Mouse (Mus musculus): ENCODE results near the gene Tmc5. TPM values are rescaled to one million over a fixed set of nuclear protein-coding genes. Genes with fewer than 3 reads are reported as not detected.
A peak's percentile ranks its signal among the peaks of the same experiment; 100 is the strongest.

The Tmc5 gene
- 0.46 and 0.55 TPM in 2 replicates for polyA plus RNA-seq (2015; fragmentation: Nextera tagmentation; extraction: Ambion mirVana)

DNA sequence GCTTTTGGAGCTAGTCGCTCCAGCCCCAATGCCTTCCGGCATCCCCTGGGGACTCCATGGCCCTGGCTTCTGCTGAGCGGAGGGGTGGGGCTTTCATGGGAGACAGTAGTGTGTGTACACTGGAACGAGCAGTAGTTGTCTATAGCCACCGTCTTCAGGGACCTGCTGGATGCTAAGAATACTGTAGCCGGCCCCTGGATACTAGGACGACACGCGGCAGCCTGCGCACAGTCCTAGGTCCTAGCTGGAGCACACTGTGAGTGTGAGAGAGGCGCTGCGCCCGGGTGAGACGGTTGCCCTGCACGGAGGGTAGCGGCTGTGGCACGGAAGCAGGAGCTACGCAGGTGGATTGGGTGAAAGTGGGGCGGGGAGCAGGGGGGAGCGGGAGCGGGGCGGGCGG, at the start of gene Tmc5:
Tmc5 (plus strand) TSS at position 97 of the 400 bp plus-strand sequence.
- WGBS = 5% methylated on average over 23 of the region's 23 CpGs
- Histone ChIP-seq H3K4me2 (replicated peaks) (peak within 1 kb of the TSS; percentile 30), H3K27me3 (peaks cover 26% of the 10 kb centered on the region), H3K9me3 (replicated peaks) (no peaks in the 10 kb centered on the region), H3K36me3 (no peaks in the 10 kb centered on the region), H3K4me1 (peaks cover 42% of the 10 kb centered on the region), H3K4me3 (replicated peaks) (peak within 1 kb of the TSS; percentile 29), H3K9ac (no peak within 1 kb of the TSS), H3K27ac (replicated peaks) (no peak within 1 kb of the TSS)
- ATAC-seq (ENCODE audit: insufficient number of reproducible peaks, low FRiP score, low TSS enrichment, low read depth) = no peak

GRCm38 (mm10) chr7:118547451-118547850, 49.6 kb upstream of the Tmc5 start:
- Histone ChIP-seq H3K27me3 (no peaks in the 10 kb centered on the region), H3K27ac (replicated peaks) (no peak overlapping the region), H3K4me3 (replicated peaks) (no peak overlapping the region), H3K9ac (no peak overlapping the region), H3K4me1 (no peaks in the 10 kb centered on the region), H3K4me2 (replicated peaks) (no peak overlapping the region), H3K9me3 (replicated peaks) (no peaks in the 10 kb centered on the region), H3K36me3 (peaks cover 18% of the 10 kb centered on the region)
- 78% methylated on average over 10 of the region's 10 CpGs for WGBS
- ATAC-seq (ENCODE audit: insufficient number of reproducible peaks, low FRiP score, low TSS enrichment, low read depth) = no peak

DNA sequence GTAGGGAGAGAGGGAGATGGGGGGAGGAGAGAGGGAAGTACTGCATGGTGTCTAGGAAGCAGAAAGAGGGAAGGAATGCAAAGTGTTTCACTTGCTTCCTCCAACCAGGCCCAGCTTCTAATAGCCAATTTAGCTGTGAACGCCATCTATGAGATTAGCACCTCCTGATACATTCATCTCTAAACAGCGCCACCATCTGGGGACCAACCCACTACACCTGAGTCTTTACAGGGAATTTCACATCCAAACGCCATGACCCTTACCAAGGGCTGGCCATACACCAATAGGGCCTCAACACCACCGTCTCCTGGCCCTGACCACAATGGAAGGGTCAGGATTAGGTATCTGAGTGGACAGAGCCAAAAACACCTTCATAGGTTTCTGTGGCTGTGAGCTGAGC, 43.2 kb upstream of the Tmc5 start:
- Histone ChIP-seq H3K27me3 (no peaks in the 10 kb centered on the region), H3K4me1 (no peaks in the 10 kb centered on the region), H3K9me3 (replicated peaks) (no peaks in the 10 kb centered on the region), H3K4me2 (replicated peaks) (no peak overlapping the region), H3K4me3 (replicated peaks) (no peak overlapping the region), H3K27ac (replicated peaks) (no peak overlapping the region), H3K9ac (no peak overlapping the region), H3K36me3 (peaks cover 8% of the 10 kb centered on the region)
- WGBS = 66% methylated on average over 4 of the region's 4 CpGs
- no peak for ATAC-seq (ENCODE audit: insufficient number of reproducible peaks, low FRiP score, low TSS enrichment, low read depth)

DNA sequence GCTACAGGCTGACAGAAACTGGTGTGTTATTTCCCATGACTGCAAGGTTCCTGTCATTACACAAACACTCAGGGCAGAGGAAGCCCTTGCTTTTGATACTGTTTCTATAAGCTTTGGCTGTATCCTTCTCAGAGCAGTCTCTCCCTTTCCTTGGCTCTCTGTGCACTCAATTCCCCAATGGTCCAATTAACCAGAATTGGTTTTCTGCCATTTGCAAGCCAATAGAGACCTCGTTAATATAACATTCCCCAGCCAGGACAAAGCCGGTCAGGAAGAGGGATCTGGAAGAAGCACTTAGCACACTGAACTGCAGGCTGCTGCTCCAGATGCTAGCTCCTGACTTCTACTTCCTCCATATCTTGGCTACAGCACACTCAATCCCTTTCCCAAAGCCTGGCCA, 42.8 kb upstream of the Tmc5 start:
- Histone ChIP-seq H3K4me3 (replicated peaks) (no peak overlapping the region), H3K27me3 (no peaks in the 10 kb centered on the region), H3K4me1 (no peaks in the 10 kb centered on the region), H3K4me2 (replicated peaks) (no peak overlapping the region), H3K27ac (replicated peaks) (no peak overlapping the region), H3K36me3 (peaks cover 8% of the 10 kb centered on the region), H3K9ac (no peak overlapping the region), H3K9me3 (replicated peaks) (no peaks in the 10 kb centered on the region)
- 76% methylated on average over 2 of the region's 2 CpGs for WGBS
- no peak for ATAC-seq (ENCODE audit: insufficient number of reproducible peaks, low FRiP score, low TSS enrichment, low read depth)

GRCm38 (mm10) chr7:118569121-118569543, 28.0 kb upstream of the Tmc5 start:
- no peaks in the 10 kb centered on the region for H3K4me1 ChIP-seq
- H3K36me3 ChIP-seq = no peaks in the 10 kb centered on the region
- H3K27ac ChIP-seq (replicated peaks) = no peak overlapping the region
- H3K27me3 ChIP-seq = no peaks in the 10 kb centered on the region
- H3K9ac ChIP-seq = no peak overlapping the region
- H3K9me3 ChIP-seq (replicated peaks) = no peaks in the 10 kb centered on the region
- 0 out of 2 replicates have a peak, but pooled peaks have one; percentile 4 for ATAC-seq (ENCODE audit: insufficient number of reproducible peaks, low FRiP score, low TSS enrichment, low read depth)
- H3K4me2 ChIP-seq (replicated peaks) = no peak overlapping the region
- 69% methylated on average over 6 of the region's 6 CpGs for WGBS
- no peak overlapping the region for H3K4me3 ChIP-seq (replicated peaks)

- no peaks in the 10 kb centered on the region for H3K9me3 ChIP-seq (replicated peaks)
- no peaks in the 10 kb centered on the region for H3K36me3 ChIP-seq
- no peak overlapping the region for H3K27ac ChIP-seq (replicated peaks)
- H3K27me3 ChIP-seq = no peaks in the 10 kb centered on the region
- no peak overlapping the region for H3K9ac ChIP-seq
- no peak overlapping the region for H3K4me2 ChIP-seq (replicated peaks)
- H3K4me1 ChIP-seq = no peaks in the 10 kb centered on the region
- 52% methylated on average over 5 of the region's 5 CpGs for WGBS
- H3K4me3 ChIP-seq (replicated peaks) = no peak overlapping the region
- no peak for ATAC-seq (ENCODE audit: insufficient number of reproducible peaks, low FRiP score, low TSS enrichment, low read depth)
These were observed 25.7 kb upstream of the Tmc5 start for GRCm38 (mm10) chr7:118571350-118571749.

DNA sequence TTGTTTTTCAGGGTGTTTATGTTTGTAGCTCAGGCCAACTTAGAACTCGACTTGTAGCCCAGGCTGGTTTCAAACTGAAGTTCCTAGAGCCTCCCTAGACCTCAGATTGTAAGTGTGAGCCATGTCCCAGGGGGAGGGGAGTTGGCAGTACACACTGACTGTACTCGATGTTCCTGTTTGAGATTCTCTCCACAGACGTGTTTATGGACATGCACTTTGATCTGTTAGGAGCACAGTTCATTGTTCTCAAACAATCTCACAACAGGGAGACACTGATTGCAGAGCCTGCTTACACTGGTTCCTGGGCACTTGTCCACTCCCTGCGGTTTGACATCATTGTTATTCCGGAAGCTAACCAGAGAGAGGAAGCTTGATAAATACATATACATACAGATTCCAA, 25.1 kb upstream of the Tmc5 start:
- WGBS = 69% methylated on average over 5 of the region's 5 CpGs
- Histone ChIP-seq H3K4me1 (no peaks in the 10 kb centered on the region), H3K4me3 (replicated peaks) (no peak overlapping the region), H3K27me3 (no peaks in the 10 kb centered on the region), H3K9me3 (replicated peaks) (no peaks in the 10 kb centered on the region), H3K36me3 (no peaks in the 10 kb centered on the region), H3K27ac (replicated peaks) (no peak overlapping the region), H3K9ac (no peak overlapping the region), H3K4me2 (replicated peaks) (no peak overlapping the region)
- no peak for ATAC-seq (ENCODE audit: insufficient number of reproducible peaks, low FRiP score, low TSS enrichment, low read depth)

DNA sequence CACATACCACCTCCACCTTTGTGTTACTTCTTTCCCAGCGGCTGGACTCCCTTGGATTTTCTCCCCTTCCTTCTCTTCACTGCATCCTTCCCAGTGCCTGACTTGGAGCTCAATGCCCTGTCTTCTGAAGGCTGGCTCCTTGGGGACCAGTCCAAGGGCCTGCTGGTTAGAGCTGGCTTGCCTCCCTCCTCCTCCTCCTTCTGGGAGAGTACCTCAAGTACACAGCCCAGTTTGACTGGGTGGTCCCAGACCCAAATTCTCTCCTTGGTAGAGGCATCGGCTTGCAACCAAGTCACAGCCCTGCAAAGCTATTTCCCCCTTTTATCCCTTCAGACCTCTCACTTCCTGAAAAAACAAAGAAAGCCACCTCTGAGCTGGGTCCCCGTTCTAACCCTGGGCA, 18.8 kb upstream of the Tmc5 start:
- Histone ChIP-seq H3K9me3 (replicated peaks) (no peaks in the 10 kb centered on the region), H3K4me2 (replicated peaks) (no peak overlapping the region), H3K4me3 (replicated peaks) (no peak overlapping the region), H3K27ac (replicated peaks) (no peak overlapping the region), H3K36me3 (no peaks in the 10 kb centered on the region; the same call in 1 of the 2 replicates), H3K9ac (no peak overlapping the region), H3K27me3 (no peaks in the 10 kb centered on the region), H3K4me1 (no peaks in the 10 kb centered on the region)
- ATAC-seq (ENCODE audit: insufficient number of reproducible peaks, low FRiP score, low TSS enrichment, low read depth) = no peak
- WGBS = 60% methylated on average over 3 of the region's 3 CpGs

GRCm38 (mm10) chr7:118579938-118580337, 17.2 kb upstream of the Tmc5 start:
- Histone ChIP-seq H3K9me3 (replicated peaks) (no peaks in the 10 kb centered on the region), H3K27me3 (no peaks in the 10 kb centered on the region), H3K4me1 (peaks cover 10% of the 10 kb centered on the region), H3K27ac (replicated peaks) (no peak overlapping the region), H3K4me3 (replicated peaks) (no peak overlapping the region), H3K36me3 (no peaks in the 10 kb centered on the region; the same call in 1 of the 2 replicates), H3K4me2 (replicated peaks) (no peak overlapping the region), H3K9ac (no peak overlapping the region)
- no peak for ATAC-seq (ENCODE audit: insufficient number of reproducible peaks, low FRiP score, low TSS enrichment, low read depth)
- 69% methylated on average over 2 of the region's 2 CpGs for WGBS

- Histone ChIP-seq H3K4me1 (peaks cover 10% of the 10 kb centered on the region), H3K27ac (replicated peaks) (no peak overlapping the region), H3K9ac (peak overlapping the region; percentile 65; the same call in 1 of the 2 replicates), H3K36me3 (no peaks in the 10 kb centered on the region; the same call in 1 of the 2 replicates), H3K4me3 (replicated peaks) (peak overlapping the region; percentile 69), H3K4me2 (replicated peaks) (peak overlapping the region; percentile 93), H3K9me3 (replicated peaks) (no peaks in the 10 kb centered on the region), H3K27me3 (no peaks in the 10 kb centered on the region)
- ATAC-seq (ENCODE audit: insufficient number of reproducible peaks, low FRiP score, low TSS enrichment, low read depth) = no peak
- WGBS = 17% methylated on average over 7 of the region's 7 CpGs
These were observed 13.3 kb upstream of the Tmc5 start for GRCm38 (mm10) chr7:118583821-118584220.

GRCm38 (mm10) chr7:118584257-118584907, 12.7 kb upstream of the Tmc5 start, which contains the start of gene Tmc7:
Tmc7 (minus strand) TSS chr7:118584736.
- Histone ChIP-seq H3K4me3 (replicated peaks) (peak within 1 kb of the TSS; percentile 69), H3K27me3 (no peaks in the 10 kb centered on the region), H3K4me2 (replicated peaks) (peak within 1 kb of the TSS; percentile 93), H3K4me1 (peaks cover 10% of the 10 kb centered on the region), H3K27ac (replicated peaks) (no peak within 1 kb of the TSS), H3K36me3 (no peaks in the 10 kb centered on the region; the same call in 1 of the 2 replicates), H3K9ac (peak within 1 kb of the TSS; percentile 65), H3K9me3 (replicated peaks) (no peaks in the 10 kb centered on the region)
- peak; percentile 53; the same call in 1 of the 2 replicates for ATAC-seq (ENCODE audit: insufficient number of reproducible peaks, low FRiP score, low TSS enrichment, low read depth)
- under 1% methylated on average over 50 of the region's 51 CpGs for WGBS

DNA sequence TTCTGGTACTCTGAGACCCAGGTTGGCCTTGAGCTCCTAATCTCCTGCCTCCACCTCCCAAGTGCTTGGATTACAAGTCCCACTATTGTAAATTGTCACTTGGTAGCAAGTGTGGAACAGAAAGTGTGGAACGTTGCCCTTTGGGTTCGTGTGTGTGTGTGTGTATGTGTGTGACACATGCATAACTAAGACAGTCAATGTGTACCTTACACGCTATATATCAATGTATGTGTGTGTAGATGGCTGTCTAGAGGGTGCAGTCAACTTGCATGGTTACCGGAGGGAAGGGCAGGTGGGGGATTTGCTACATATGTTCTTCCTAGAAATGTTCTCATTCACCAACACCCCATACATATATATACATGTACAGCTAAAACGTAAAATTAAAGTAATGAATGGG, 12.2 kb upstream of the Tmc5 start:
- Histone ChIP-seq H3K27me3 (no peaks in the 10 kb centered on the region), H3K27ac (replicated peaks) (no peak overlapping the region), H3K9me3 (replicated peaks) (no peaks in the 10 kb centered on the region), H3K4me1 (peaks cover 10% of the 10 kb centered on the region), H3K4me3 (replicated peaks) (peak overlapping the region; percentile 69), H3K4me2 (replicated peaks) (peak overlapping the region; percentile 93), H3K9ac (no peak overlapping the region), H3K36me3 (no peaks in the 10 kb centered on the region)
- ATAC-seq (ENCODE audit: insufficient number of reproducible peaks, low FRiP score, low TSS enrichment, low read depth) = no peak
- WGBS = 67% methylated on average over 5 of the region's 5 CpGs

All from embryonic facial prominence, embryonic 15.5 days (tissue).